In genomic region chr14:102552598-102552997, GRCm38 (mm10) we compare ENCODE assay signal across 28 mouse cellular contexts.
DNase-seq lines count a peak whose midpoint lies in the region; ATAC-seq and TF ChIP-seq lines count a peak whose summit lies in the region.
"Had no signal": no experiment of that assay in that cellular context is flagged by ENCODE, and none has a peak within 500 bp of the region (broad histone marks: within the 10 kb centered on the region; RNA-seq: fewer than 3 reads in every experiment).

No protein-coding gene starts in this region.

- TF ChIP-seq CTCF in intestine, postnatal 0 days (IDR thresholded peaks at IDR 0.05; ENCODE audit: low read depth): no peak

- H3K4me1 ChIP-seq in limb, embryonic 11.5 days (ENCODE audit: control insufficient read depth, insufficient read depth, low read length): no peaks in the 10 kb centered on the region
- no peaks in the 10 kb centered on the region for H3K4me1 ChIP-seq in limb, embryonic 10.5 days
- H3K4me1 ChIP-seq in intestine, embryonic 15.5 days (replicated peaks): no peaks in the 10 kb centered on the region
- H3K4me1 ChIP-seq in intestine, postnatal 0 days (replicated peaks; ENCODE audit: control insufficient read depth, insufficient read depth, low read length): no peaks in the 10 kb centered on the region
- H3K4me1 ChIP-seq: embryonic facial prominence, embryonic 13.5 days; embryonic facial prominence, embryonic 15.5 days; forebrain, embryonic 10.5 days; forebrain, embryonic 13.5 days; forebrain, embryonic 15.5 days had no signal

- no peaks in the 10 kb centered on the region for H3K36me3 ChIP-seq in limb, embryonic 11.5 days (ENCODE audit: control insufficient read depth, insufficient read depth, low read length)
- no peaks in the 10 kb centered on the region for H3K36me3 ChIP-seq in limb, embryonic 10.5 days
- H3K36me3 ChIP-seq in intestine, embryonic 15.5 days: no peaks in the 10 kb centered on the region
- no peaks in the 10 kb centered on the region for H3K36me3 ChIP-seq in intestine, postnatal 0 days (ENCODE audit: control insufficient read depth, insufficient read depth)
- H3K36me3 ChIP-seq: embryonic facial prominence, embryonic 13.5 days; embryonic facial prominence, embryonic 15.5 days; forebrain, embryonic 10.5 days; forebrain, embryonic 15.5 days; G1E had no signal

- DNase-seq in limb, embryonic 11.5 days (ENCODE audit: low spot score): no peak
- no peak for DNase-seq in limb, embryonic 10.5 days (ENCODE audit: low spot score)
- DNase-seq in urinary bladder, adult 2 months (ENCODE audit: low spot score): no peak
- DNase-seq in right cerebral cortex, postnatal 14 days: no peak
- DNase-seq in thymus, postnatal 14 days: no peak
- DNase-seq: adrenal gland, adult 8-10 months; adrenal gland, postnatal 14 days; adrenal gland, postnatal 36 days; B cell, adult 2 months; cerebellum, adult 11-12 months; cerebellum, adult 2 months; cerebellum, adult 9-10 months; cerebellum, postnatal 10 days; cerebellum, postnatal 25 days; embryo, embryonic 11 days had no signal

- 0 out of 2 replicates have a peak, but pooled peaks have one; percentile 13 for ATAC-seq in limb, embryonic 11.5 days (ENCODE audit: insufficient number of reproducible peaks, low FRiP score, low TSS enrichment, low read depth)
- ATAC-seq in intestine, embryonic 15.5 days: peak; percentile 94
- ATAC-seq in intestine, postnatal 0 days: peak; percentile 95
- ATAC-seq: activated CD4-positive, CD25-positive, alpha-beta regulatory T cell, adult 4 months; CD4-positive, CD25-positive, alpha-beta regulatory T cell, adult 4 months; forebrain, embryonic 13.5 days; forebrain, embryonic 15.5 days; Patski had no signal

- H3K27me3 ChIP-seq in limb, embryonic 11.5 days (ENCODE audit: control insufficient read depth, insufficient read depth, low read length): no peaks in the 10 kb centered on the region
- no peaks in the 10 kb centered on the region for H3K27me3 ChIP-seq in limb, embryonic 10.5 days (ENCODE audit: low read depth, poor library complexity, severe bottlenecking)
- H3K27me3 ChIP-seq in intestine, embryonic 15.5 days (replicated peaks): no peaks in the 10 kb centered on the region
- H3K27me3 ChIP-seq in intestine, postnatal 0 days (replicated peaks; ENCODE audit: control insufficient read depth, insufficient read depth, low read length): no peaks in the 10 kb centered on the region
- H3K27me3 ChIP-seq: CH12.LX; embryonic facial prominence, embryonic 13.5 days; embryonic facial prominence, embryonic 15.5 days; forebrain, embryonic 13.5 days; forebrain, embryonic 15.5 days had no signal

- H3K9ac ChIP-seq in limb, embryonic 11.5 days (ENCODE audit: low read length): no peak overlapping the region
- no peak overlapping the region for H3K9ac ChIP-seq in intestine, embryonic 15.5 days
- H3K9ac ChIP-seq in intestine, postnatal 0 days (ENCODE audit: low read depth, low read length): no peak overlapping the region
- H3K9ac ChIP-seq: embryonic facial prominence, embryonic 13.5 days; embryonic facial prominence, embryonic 15.5 days; forebrain, embryonic 13.5 days; forebrain, embryonic 15.5 days had no signal

- H3K4me2 ChIP-seq in limb, embryonic 11.5 days (ENCODE audit: low read depth, severe bottlenecking): no peak overlapping the region
- no peak overlapping the region for H3K4me2 ChIP-seq in intestine, embryonic 15.5 days (replicated peaks)
- H3K4me2 ChIP-seq in intestine, postnatal 0 days (replicated peaks; ENCODE audit: low read depth): no peak overlapping the region
- H3K4me2 ChIP-seq: embryonic facial prominence, embryonic 13.5 days; embryonic facial prominence, embryonic 15.5 days; forebrain, embryonic 13.5 days; forebrain, embryonic 15.5 days had no signal

- H3K27ac ChIP-seq in limb, embryonic 11.5 days (replicated peaks; ENCODE audit: low read depth, low read length): no peak overlapping the region
- H3K27ac ChIP-seq in limb, embryonic 10.5 days: no peak overlapping the region
- H3K27ac ChIP-seq in intestine, embryonic 15.5 days: no peak overlapping the region
- no peak overlapping the region for H3K27ac ChIP-seq in intestine, postnatal 0 days (ENCODE audit: low read depth, low read length)
- H3K27ac ChIP-seq: embryonic facial prominence, embryonic 13.5 days; embryonic facial prominence, embryonic 15.5 days; forebrain, embryonic 10.5 days; forebrain, embryonic 13.5 days; forebrain, embryonic 15.5 days had no signal

- no peaks in the 10 kb centered on the region for H3K9me3 ChIP-seq in limb, embryonic 11.5 days (ENCODE audit: control insufficient read depth, low read length)
- H3K9me3 ChIP-seq in limb, embryonic 10.5 days (replicated peaks): no peaks in the 10 kb centered on the region
- no peaks in the 10 kb centered on the region for H3K9me3 ChIP-seq in intestine, embryonic 15.5 days
- no peaks in the 10 kb centered on the region for H3K9me3 ChIP-seq in intestine, postnatal 0 days (ENCODE audit: control insufficient read depth)
- H3K9me3 ChIP-seq: embryonic facial prominence, embryonic 13.5 days; embryonic facial prominence, embryonic 15.5 days; forebrain, embryonic 10.5 days; forebrain, embryonic 13.5 days; forebrain, embryonic 15.5 days had no signal

- H3K4me3 ChIP-seq in limb, embryonic 11.5 days (ENCODE audit: low read depth, low read length): no peak overlapping the region
- H3K4me3 ChIP-seq in limb, embryonic 10.5 days: no peak overlapping the region
- H3K4me3 ChIP-seq in intestine, embryonic 15.5 days (replicated peaks): no peak overlapping the region
- H3K4me3 ChIP-seq in intestine, postnatal 0 days (ENCODE audit: low read depth, low read length): no peak overlapping the region
- H3K4me3 ChIP-seq: embryonic facial prominence, embryonic 13.5 days; embryonic facial prominence, embryonic 15.5 days; erythroblast, embryonic 14.5 days; forebrain, embryonic 10.5 days; forebrain, embryonic 13.5 days; forebrain, embryonic 15.5 days had no signal

- 62% methylated on average over 2 of the region's 2 CpGs for WGBS in limb, embryonic 11.5 days
- 78% methylated on average over 2 of the region's 2 CpGs for WGBS in limb, embryonic 10.5 days
- 49% methylated on average over 2 of the region's 2 CpGs for WGBS in intestine, embryonic 15.5 days
- 27% methylated on average over 2 of the region's 2 CpGs for WGBS in intestine, postnatal 0 days

Comparison
In these comparisons a context has a peak if more than half of its experiments do, and no peak if none do; other contexts are left out.
1. ATAC-seq: peak in every context shown above with its lines; median percentile 95 in intestine, postnatal 0 days; 94 in intestine, embryonic 15.5 days; 13 in limb, embryonic 11.5 days.